Mouse (Mus musculus) common myeloid progenitor, adult 5-6 weeks (primary cell): ENCODE measurements around the gene Aldh1b1. TPM values are rescaled to one million over a fixed set of nuclear protein-coding genes. Genes with fewer than 3 reads are reported as not detected.

Experiments used
- ATAC-seq: replicated peaks from 2 replicates; pipeline ENCODE4 v1.8.0; 2016; ENCODE audit warnings: low read depth, mild to moderate bottlenecking, moderate TSS enrichment, inconsistent platforms; ENCODE audit not compliant: poor library complexity, severe bottlenecking
- total RNA-seq: library from RNA; stranded (forward); fragments of 200-1000, 187-1606 nt; gene quantifications from 2 replicates; pipeline ENCODE4 v1.2.3, GENCODE M21; 2017

Aldh1b1 gene
- total RNA-seq, 1 experiment from 2014 or later = 21.7 TPM

GRCm38 (mm10) chr4:45771619-45772018 lies 27.2 kb upstream of the Aldh1b1 start:
- peak; percentile 58; the same call in 1 of the 2 replicates for ATAC-seq

GRCm38 (mm10) chr4:45783671-45784070 lies 15.2 kb upstream of the Aldh1b1 start:
- ATAC-seq = no peak

GRCm38 (mm10) chr4:45785959-45786358 lies 12.9 kb upstream of the Aldh1b1 start:
- no peak for ATAC-seq

GRCm38 (mm10) chr4:45786674-45787073 lies 12.1 kb upstream of the Aldh1b1 start:
- ATAC-seq = no peak

GRCm38 (mm10) chr4:45788446-45789081 lies 10.3 kb upstream of the Aldh1b1 start:
- ATAC-seq = peak; percentile 65

- peak; percentile 15; the same call in 1 of the 2 replicates for ATAC-seq
Measured at GRCm38 (mm10) chr4:45789263-45789958, 9.4 kb upstream of the Aldh1b1 start.

GRCm38 (mm10) chr4:45790018-45790417 lies 8.8 kb upstream of the Aldh1b1 start:
- ATAC-seq = no peak

- peak; percentile 33 for ATAC-seq
Measured at GRCm38 (mm10) chr4:45795191-45795811, 3.5 kb upstream of the Aldh1b1 start.

- ATAC-seq = no peak
Measured at GRCm38 (mm10) chr4:45796760-45797159, 2.1 kb upstream of the Aldh1b1 start.

GRCm38 (mm10) chr4:45799956-45800537 lies 1.2 kb downstream of the Aldh1b1 start:
- no peak for ATAC-seq

- no peak for ATAC-seq
Measured at GRCm38 (mm10) chr4:45802900-45803299, 4.1 kb downstream of the Aldh1b1 start.

GRCm38 (mm10) chr4:45808034-45808433 lies 9.2 kb downstream of the Aldh1b1 start:
- no peak for ATAC-seq

- ATAC-seq = no peak
Measured at GRCm38 (mm10) chr4:45811250-45811649, 12.4 kb downstream of the Aldh1b1 start.

- 0 out of 2 replicates have a peak, but pooled peaks have one; percentile 24 for ATAC-seq
Measured at GRCm38 (mm10) chr4:45815542-45815941, 16.7 kb downstream of the Aldh1b1 start.

- ATAC-seq = no peak
Measured at GRCm38 (mm10) chr4:45818814-45819207, 20.0 kb downstream of the Aldh1b1 start.

GRCm38 (mm10) chr4:45819208-45819931 lies 20.5 kb downstream of the Aldh1b1 start:
- peak; percentile 74 for ATAC-seq

- ATAC-seq = peak; percentile 63
Measured at GRCm38 (mm10) chr4:45820074-45820830, 21.4 kb downstream of the Aldh1b1 start.

- ATAC-seq = no peak
Measured at GRCm38 (mm10) chr4:45821995-45822394, 23.2 kb downstream of the Aldh1b1 start.

- no peak for ATAC-seq
Measured at GRCm38 (mm10) chr4:45822781-45823575, 24.2 kb downstream of the Aldh1b1 start.
